Mouse (Mus musculus) spleen, adult 18-20 months (tissue): ENCODE data around the gene Tmem179b.

Source experiments
- DNase-seq, 2 experiments: peaks; one replicate each; pipeline ENCODE4 v3.0.0; 2022; ENCODE audit warnings: mixed read lengths in 2 of 2

The Tmem179b gene

GRCm38 (mm10) chr19:8774951-8775421, 719 bp upstream of the Tmem179b start:
- no peak for DNase-seq

GRCm38 (mm10) chr19:8773409-8773808, 858 bp downstream of the Tmem179b start:
- no peak for DNase-seq

GRCm38 (mm10) chr19:8772996-8773395, 1.3 kb downstream of the Tmem179b start:
- no peak for DNase-seq

- DNase-seq = peak; percentile 66 to 77
Observed at GRCm38 (mm10) chr19:8770567-8771270, 3.5 kb downstream of the Tmem179b start, which contains the start of gene Tmem223. Gene Tmem223, plus strand, starts transcription at chr19:8770996.

GRCm38 (mm10) chr19:8765562-8765961, 8.7 kb downstream of the Tmem179b start:
- DNase-seq = no peak

GRCm38 (mm10) chr19:8763276-8763675, 11.0 kb downstream of the Tmem179b start:
- no peak for DNase-seq

GRCm38 (mm10) chr19:8760757-8761156, 13.5 kb downstream of the Tmem179b start:
- no peak for DNase-seq

- DNase-seq = no peak
Observed at GRCm38 (mm10) chr19:8758899-8759298, 15.4 kb downstream of the Tmem179b start.

GRCm38 (mm10) chr19:8757471-8757998, 16.7 kb downstream of the Tmem179b start:
- DNase-seq = no peak

GRCm38 (mm10) chr19:8756635-8757387, 17.5 kb downstream of the Tmem179b start, which contains the start of gene Nxf1:
Gene Nxf1, plus strand, starts transcription at chr19:8757073.
- DNase-seq = peak; percentile 89 to 93

- no peak for DNase-seq
Observed at GRCm38 (mm10) chr19:8755652-8756051, 18.6 kb downstream of the Tmem179b start.

GRCm38 (mm10) chr19:8747368-8747767, 26.9 kb downstream of the Tmem179b start:
- DNase-seq = no peak

- DNase-seq = no peak
Observed at GRCm38 (mm10) chr19:8745382-8745781, 28.9 kb downstream of the Tmem179b start.

GRCm38 (mm10) chr19:8742176-8742575, 32.1 kb downstream of the Tmem179b start:
- no peak for DNase-seq

GRCm38 (mm10) chr19:8741243-8741869, 32.9 kb downstream of the Tmem179b start, which contains the start of gene Stx5a:
Gene Stx5a, plus strand, starts transcription at chr19:8741413.
- peak; percentile 89 to 91 for DNase-seq

- peak in 1 of 2 experiments; percentile 26 for DNase-seq
Observed at GRCm38 (mm10) chr19:8740603-8741002, 33.7 kb downstream of the Tmem179b start, which contains the start of gene 1700092M07Rik. Gene 1700092M07Rik, plus strand, starts transcription at chr19:8740718.

GRCm38 (mm10) chr19:8739646-8740045, 34.6 kb downstream of the Tmem179b start:
- DNase-seq = no peak

- no peak for DNase-seq
Observed at GRCm38 (mm10) chr19:8738911-8739310, 35.4 kb downstream of the Tmem179b start.

- DNase-seq = no peak
Observed at GRCm38 (mm10) chr19:8736160-8736467, 38.2 kb downstream of the Tmem179b start.

GRCm38 (mm10) chr19:8735389-8736159, 38.7 kb downstream of the Tmem179b start, which contains the start of gene Wdr74:
Gene Wdr74, plus strand, starts transcription at chr19:8735827.
- DNase-seq = peak; percentile 79 to 92

GRCm38 (mm10) chr19:8734334-8734733, 39.9 kb downstream of the Tmem179b start:
- DNase-seq = no peak
